Mouse (Mus musculus) limb, embryonic 11.5 days (tissue): ENCODE results near the gene Fcgr4. TPM values are rescaled to one million over a fixed set of nuclear protein-coding genes. Genes with fewer than 3 reads are reported as not detected.
"Not testable (repeated sequence)": the region's sequence is repeated elsewhere in the genome, so short reads cannot be mapped to it uniquely, and the experiment has no call there.

Experiments
- ATAC-seq: fragments of 200-750 bp; cut with Nextera tagmentation; 2 replicates; pipeline ENCODE4 v1.8.0; 2017; ENCODE audit warnings: low read depth; ENCODE audit not compliant: insufficient number of reproducible peaks, low FRiP score, low TSS enrichment
- DNase-seq: peaks from one replicate; pipeline ENCODE4 v3.0.0-alpha.2; 2015; ENCODE audit warnings: low spot score
- H3K27ac ChIP-seq: fragments of 300-500 bp; sonication (generic); replicated peaks from 2 replicates; pipeline ENCODE4 v1.5.1; 2014; ENCODE audit warnings: low read depth, mild to moderate bottlenecking, low read length
- H3K27me3 ChIP-seq: fragments of 300-500 bp; sonication (generic); 2 replicates; pipeline ENCODE4 v1.6.1; 2014; ENCODE audit warnings: mild to moderate bottlenecking, low read length, mixed read lengths; ENCODE audit not compliant: control insufficient read depth, insufficient read depth
- H3K36me3 ChIP-seq: fragments of 300-500 bp; sonication (generic); 2 replicates; pipeline ENCODE4 v1.6.1; 2014; ENCODE audit warnings: mild to moderate bottlenecking, low read length, moderate library complexity, mixed read lengths; ENCODE audit not compliant: control insufficient read depth, insufficient read depth
- H3K4me1 ChIP-seq: fragments of 300-500 bp; sonication (generic); 2 replicates; pipeline ENCODE4 v1.6.1; 2014; ENCODE audit warnings: low read length, mixed read lengths; ENCODE audit not compliant: control insufficient read depth, insufficient read depth
- H3K4me2 ChIP-seq: fragments of 300-500 bp; sonication (generic); 2 replicates; pipeline ENCODE4 v1.6.1; 2014; ENCODE audit warnings: low read depth, mild to moderate bottlenecking, moderate library complexity; ENCODE audit not compliant: severe bottlenecking
- H3K4me3 ChIP-seq: fragments of 300-500 bp; sonication (generic); 2 replicates; pipeline ENCODE4 v1.5.1; 2014; ENCODE audit warnings: low read depth, low read length
- H3K9ac ChIP-seq: fragments of 300-500 bp; sonication (generic); 2 replicates; pipeline ENCODE4 v1.6.1; 2014; ENCODE audit warnings: mild to moderate bottlenecking, low read length
- H3K9me3 ChIP-seq: fragments of 300-500 bp; sonication (generic); 2 replicates; pipeline ENCODE4 v1.6.1; 2016; ENCODE audit warnings: low read length; ENCODE audit not compliant: control insufficient read depth
- WGBS: fragments of 180-500 bp; shearing (Covaris S2); extraction: QIAGEN DNeasy Blood & Tissue Kit; methylation state at CpG from one replicate; pipeline ENCODE4 v1.1.7; 2014; 5-methylcytosine and 5-hydroxymethylcytosine counted together
- polyA plus RNA-seq: library from polyadenylated mRNA; unstranded; fragments of >200 nt; fragmentation: Nextera tagmentation; extraction: Ambion mirVana; gene quantifications from 2 replicates; pipeline ENCODE4 v1.2.1, GENCODE M21; 2014

The Fcgr4 gene
- polyA plus RNA-seq, 1 experiment from 2014 or later = 0.27 TPM

GRCm38 (mm10) chr1:171071726-171072125 is 53.0 kb downstream of the Fcgr4 start:
- not testable (repeated sequence) for H3K9me3 ChIP-seq, H3K4me3 ChIP-seq, H3K9ac ChIP-seq, H3K4me1 ChIP-seq, H3K36me3 ChIP-seq, DNase-seq, H3K4me2 ChIP-seq, H3K27ac ChIP-seq
- no CpG with 5 or more reads among the region's 35 CpGs for WGBS
- peaks cover 20% of the 10 kb centered on the region for H3K27me3 ChIP-seq
- ATAC-seq = peak; percentile 44; the same call in 1 of the 2 replicates

DNA sequence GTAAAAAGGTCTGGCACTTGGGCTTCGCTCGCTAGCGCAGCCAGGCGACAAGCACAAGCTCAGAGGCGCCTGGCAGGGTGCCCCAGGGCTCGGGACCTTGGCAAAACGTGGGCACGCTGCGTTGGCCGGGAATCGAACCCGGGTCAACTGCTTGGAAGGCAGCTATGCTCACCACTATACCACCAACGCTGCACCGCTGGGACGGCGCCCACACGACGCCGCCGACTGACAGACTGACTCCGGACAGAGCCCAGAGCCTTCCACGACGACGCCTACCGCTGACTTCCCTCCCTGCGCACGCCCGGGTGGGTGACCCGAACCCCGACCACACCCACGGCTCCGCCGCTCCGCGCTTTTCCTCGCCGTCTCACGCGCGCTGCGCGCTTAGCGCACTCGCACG is 53.5 kb downstream of the Fcgr4 start:
- not testable (repeated sequence) for H3K36me3 ChIP-seq, H3K4me3 ChIP-seq, H3K4me2 ChIP-seq, H3K27ac ChIP-seq, H3K9ac ChIP-seq, H3K9me3 ChIP-seq, DNase-seq, H3K4me1 ChIP-seq
- peak; percentile 18; the same call in 1 of the 2 replicates for ATAC-seq
- no CpG with 5 or more reads among the region's 45 CpGs for WGBS
- H3K27me3 ChIP-seq = peaks cover 22% of the 10 kb centered on the region

GRCm38 (mm10) chr1:171074283-171074682 is 55.6 kb downstream of the Fcgr4 start:
- H3K4me1 ChIP-seq, H3K4me3 ChIP-seq, H3K9me3 ChIP-seq, H3K4me2 ChIP-seq, H3K36me3 ChIP-seq, H3K27ac ChIP-seq, H3K9ac ChIP-seq: not testable (repeated sequence)
- ATAC-seq (0 out of 2 replicates have a peak, but pooled peaks have one; percentile 5), DNase-seq (peak; percentile 69)
- 15% methylated on average over 4 of the region's 10 CpGs for WGBS
- peaks cover 29% of the 10 kb centered on the region for H3K27me3 ChIP-seq

GRCm38 (mm10) chr1:171076176-171076575 is 57.5 kb downstream of the Fcgr4 start:
- H3K27me3 ChIP-seq = peaks cover 19% of the 10 kb centered on the region
- not testable (repeated sequence) for H3K4me2 ChIP-seq, DNase-seq, H3K9me3 ChIP-seq, H3K27ac ChIP-seq, ATAC-seq, H3K4me1 ChIP-seq, H3K36me3 ChIP-seq, H3K4me3 ChIP-seq, H3K9ac ChIP-seq
- WGBS = 71% methylated on average over 2 of the region's 5 CpGs

- not testable (repeated sequence) for H3K4me2 ChIP-seq, H3K4me1 ChIP-seq, H3K36me3 ChIP-seq, H3K9ac ChIP-seq, H3K4me3 ChIP-seq, ATAC-seq, H3K9me3 ChIP-seq, H3K27ac ChIP-seq, DNase-seq
- peaks cover 23% of the 10 kb centered on the region for H3K27me3 ChIP-seq
- 37% methylated on average over 5 of the region's 5 CpGs for WGBS
Observed at GRCm38 (mm10) chr1:171077192-171077591, 58.5 kb downstream of the Fcgr4 start.

- not testable (repeated sequence) for H3K4me1 ChIP-seq, DNase-seq, H3K4me3 ChIP-seq, H3K9ac ChIP-seq, H3K36me3 ChIP-seq, H3K27ac ChIP-seq, H3K9me3 ChIP-seq
- WGBS = 5% methylated on average over 14 of the region's 27 CpGs
- peak; percentile 25 for ATAC-seq
- Histone ChIP-seq H3K27me3 (peaks cover 23% of the 10 kb centered on the region), H3K4me2 (0 out of 2 replicates have a peak overlapping the region, but pooled peaks have one; percentile 8)
Observed at GRCm38 (mm10) chr1:171077955-171078354, 59.2 kb downstream of the Fcgr4 start.

DNA sequence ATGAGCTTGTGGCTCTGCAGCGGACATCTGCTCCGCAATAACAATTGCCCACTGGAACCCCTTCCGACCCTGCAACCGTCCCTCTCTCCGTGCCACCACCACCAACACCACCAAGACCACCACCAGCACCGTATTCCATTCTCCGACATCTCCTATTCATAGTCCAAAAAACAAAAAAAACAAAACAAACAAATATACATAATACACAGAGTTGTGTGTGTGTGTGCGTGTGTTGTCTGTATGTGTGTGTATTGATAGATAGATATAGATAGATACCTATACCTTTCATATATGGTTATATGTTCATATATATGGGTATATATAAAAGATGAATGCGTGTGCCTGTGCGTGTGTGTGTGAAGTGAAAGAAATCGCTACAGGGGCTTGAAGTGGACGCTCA is 59.7 kb downstream of the Fcgr4 start:
- not testable (repeated sequence) for H3K4me2 ChIP-seq, DNase-seq, H3K4me3 ChIP-seq, H3K27ac ChIP-seq, H3K9ac ChIP-seq, H3K4me1 ChIP-seq, H3K9me3 ChIP-seq, H3K36me3 ChIP-seq, ATAC-seq
- WGBS = 26% methylated on average over 11 of the region's 12 CpGs
- H3K27me3 ChIP-seq = peaks cover 23% of the 10 kb centered on the region

- H3K4me1 ChIP-seq, H3K9ac ChIP-seq, H3K36me3 ChIP-seq, H3K27ac ChIP-seq, H3K4me3 ChIP-seq, DNase-seq, H3K9me3 ChIP-seq, H3K4me2 ChIP-seq: not testable (repeated sequence)
- WGBS = 0% methylated on average over 1 of the region's 35 CpGs
- ATAC-seq = peak; percentile 37; the same call in 1 of the 2 replicates
- peaks cover 17% of the 10 kb centered on the region for H3K27me3 ChIP-seq
Observed at GRCm38 (mm10) chr1:171079345-171079744, 60.6 kb downstream of the Fcgr4 start.
